Mouse (Mus musculus) liver, embryonic 11.5 days (tissue): ENCODE results near the gene Ppp2ca. TPM values are rescaled to one million over a fixed set of nuclear protein-coding genes. Genes with fewer than 3 reads are reported as not detected.
"Not testable (repeated sequence)": the region's sequence is repeated elsewhere in the genome, so short reads cannot be mapped to it uniquely, and the experiment has no call there.

Experiments
- ATAC-seq: fragments of 200-750 bp; cut with Nextera tagmentation; replicated peaks from 2 replicates; pipeline ENCODE4 v1.8.0; 2017; ENCODE audit warnings: moderate number of reproducible peaks, mild to moderate bottlenecking, moderate TSS enrichment, moderate library complexity; ENCODE audit not compliant: low FRiP score
- DNase-seq: peaks from one replicate; pipeline ENCODE4 v3.0.0-alpha.2; 2017; ENCODE audit warnings: low spot score
- H3K27ac ChIP-seq: fragments of 300-500 bp; sonication (generic); 2 replicates; pipeline ENCODE4 v1.5.1; 2014; ENCODE audit warnings: mild to moderate bottlenecking, low read depth, low read length, control low read depth
- H3K27me3 ChIP-seq: fragments of 300-500 bp; sonication (generic); replicated peaks from 2 replicates; pipeline ENCODE4 v1.6.1; 2014; ENCODE audit warnings: low read length, mixed read lengths; ENCODE audit not compliant: control insufficient read depth, insufficient read depth
- H3K36me3 ChIP-seq: fragments of 300-500 bp; sonication (generic); 2 replicates; pipeline ENCODE4 v1.6.1; 2014; ENCODE audit warnings: mild to moderate bottlenecking, low read length, moderate library complexity, mixed read lengths; ENCODE audit not compliant: control insufficient read depth, insufficient read depth
- H3K4me1 ChIP-seq: fragments of 300-500 bp; sonication (generic); replicated peaks from 2 replicates; pipeline ENCODE4 v1.6.1; 2014; ENCODE audit warnings: low read length, mixed read lengths; ENCODE audit not compliant: control insufficient read depth, insufficient read depth
- H3K4me2 ChIP-seq: fragments of 300-500 bp; sonication (generic); 2 replicates; pipeline ENCODE4 v1.6.1; 2014; ENCODE audit warnings: mild to moderate bottlenecking, control low read depth, moderate library complexity
- H3K4me3 ChIP-seq: fragments of 300-500 bp; sonication (generic); 2 replicates; pipeline ENCODE4 v1.5.1; 2014; ENCODE audit warnings: low read depth, low read length, control low read depth
- H3K9ac ChIP-seq: fragments of 300-500 bp; sonication (generic); 2 replicates; pipeline ENCODE4 v1.6.1; 2014; ENCODE audit warnings: low read depth, low read length, control low read depth
- H3K9me3 ChIP-seq: fragments of 300-500 bp; sonication (generic); 2 replicates; pipeline ENCODE4 v1.6.1; 2016; ENCODE audit warnings: low read length, inconsistent platforms, mixed read lengths; ENCODE audit not compliant: control insufficient read depth
- WGBS: fragments of 180-500 bp; shearing (Covaris S2); extraction: QIAGEN DNeasy Blood & Tissue Kit; methylation state at CpG from one replicate; pipeline ENCODE4 v1.1.7; 2014; 5-methylcytosine and 5-hydroxymethylcytosine counted together
- polyA plus RNA-seq: library from polyadenylated mRNA; unstranded; fragments of >200 nt; fragmentation: Nextera tagmentation; extraction: Ambion mirVana; gene quantifications from 2 replicates; pipeline ENCODE4 v1.2.1, GENCODE M21; 2014

The Ppp2ca gene
- polyA plus RNA-seq, 1 experiment from 2014 or later: 69.4 TPM

DNA sequence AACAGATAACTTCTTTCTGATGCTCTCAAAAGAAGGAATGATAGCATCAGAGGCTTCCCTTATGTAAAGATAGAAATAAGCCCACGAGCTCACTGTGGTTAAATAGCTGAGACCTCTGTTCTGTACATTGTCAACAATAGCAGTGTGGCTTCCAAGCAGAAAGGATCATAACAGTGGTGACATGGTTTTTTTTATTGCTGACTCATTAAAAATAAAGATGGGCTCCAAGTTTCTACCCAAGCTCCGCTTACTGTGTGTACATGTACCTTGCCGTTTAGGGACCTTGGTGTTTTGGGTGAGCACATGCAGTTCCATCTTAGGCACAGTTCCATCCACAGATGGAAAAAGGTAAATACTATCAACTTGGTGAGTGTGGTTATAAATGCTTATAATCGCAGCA is 4.5 kb downstream of the Ppp2ca start:
- Histone ChIP-seq H3K4me2 (no peak overlapping the region), H3K36me3 (no peaks in the 10 kb centered on the region), H3K4me1 (peaks cover 28% of the 10 kb centered on the region)

DNA sequence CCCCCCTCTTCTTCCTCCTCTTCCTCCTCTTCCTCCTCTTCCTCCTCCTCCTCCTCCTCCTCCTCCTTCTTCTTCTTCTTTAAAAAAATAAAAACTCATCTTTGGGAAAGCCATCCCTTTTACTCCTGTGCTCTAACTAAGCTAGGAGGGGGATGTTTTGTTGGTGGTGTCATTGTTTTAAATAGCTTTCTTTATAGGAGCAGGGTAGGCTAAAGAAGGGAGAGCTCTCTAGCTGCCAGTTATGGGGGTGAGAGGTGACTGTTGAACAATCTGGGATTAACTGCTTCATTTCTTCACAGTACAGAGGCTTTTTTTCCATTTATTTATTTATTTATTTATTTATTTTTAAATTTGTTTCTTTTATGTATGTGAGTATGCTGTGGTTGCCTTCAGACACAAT is 7.0 kb downstream of the Ppp2ca start:
- no peak overlapping the region for H3K9ac ChIP-seq
- peaks cover 21% of the 10 kb centered on the region for H3K4me1 ChIP-seq
- H3K27me3 ChIP-seq: no peaks in the 10 kb centered on the region
- DNase-seq: no peak
- no peaks in the 10 kb centered on the region for H3K36me3 ChIP-seq
- no peak overlapping the region for H3K4me3 ChIP-seq
- no peak overlapping the region for H3K4me2 ChIP-seq
- no peak overlapping the region for H3K27ac ChIP-seq
- ATAC-seq: no peak
- H3K9me3 ChIP-seq: no peaks in the 10 kb centered on the region

More for the DNA sequence above, 4.5 kb downstream of the Ppp2ca start:
- Histone ChIP-seq H3K27ac (no peak overlapping the region), H3K27me3 (no peaks in the 10 kb centered on the region), H3K4me3 (no peak overlapping the region), H3K9me3 (no peaks in the 10 kb centered on the region), H3K9ac (no peak overlapping the region)
- 79% methylated on average over 4 of the region's 4 CpGs for WGBS
- DNase-seq (no peak), ATAC-seq (no peak)

DNA sequence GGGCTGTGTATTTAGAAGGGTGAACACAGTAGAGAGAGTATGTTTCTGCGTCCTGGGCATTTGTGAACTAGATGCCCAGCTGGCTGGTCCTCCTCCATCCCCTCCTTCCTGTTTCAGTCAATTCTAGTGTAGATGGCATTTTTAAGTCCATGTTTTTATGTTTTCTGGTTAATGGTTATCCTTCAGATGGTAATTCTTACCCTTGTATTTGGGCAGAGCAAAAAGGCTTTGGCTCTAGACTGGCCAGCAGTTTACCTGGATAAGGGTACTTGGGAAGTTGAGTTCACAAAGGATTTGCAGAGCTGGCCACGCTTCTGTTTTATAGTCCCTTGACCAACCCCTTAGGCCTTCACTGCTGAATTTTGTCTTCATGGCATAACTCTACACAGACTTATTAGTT is 7.6 kb downstream of the Ppp2ca start:
- H3K9me3 ChIP-seq: no peaks in the 10 kb centered on the region
- H3K4me1 ChIP-seq: peaks cover 16% of the 10 kb centered on the region
- no peak overlapping the region for H3K9ac ChIP-seq
- no peak overlapping the region for H3K27ac ChIP-seq
- WGBS: 88% methylated on average over 2 of the region's 2 CpGs
- ATAC-seq (no peak), DNase-seq (no peak)
- no peaks in the 10 kb centered on the region for H3K36me3 ChIP-seq
- no peak overlapping the region for H3K4me2 ChIP-seq
- H3K27me3 ChIP-seq: no peaks in the 10 kb centered on the region
- H3K4me3 ChIP-seq: no peak overlapping the region

DNA sequence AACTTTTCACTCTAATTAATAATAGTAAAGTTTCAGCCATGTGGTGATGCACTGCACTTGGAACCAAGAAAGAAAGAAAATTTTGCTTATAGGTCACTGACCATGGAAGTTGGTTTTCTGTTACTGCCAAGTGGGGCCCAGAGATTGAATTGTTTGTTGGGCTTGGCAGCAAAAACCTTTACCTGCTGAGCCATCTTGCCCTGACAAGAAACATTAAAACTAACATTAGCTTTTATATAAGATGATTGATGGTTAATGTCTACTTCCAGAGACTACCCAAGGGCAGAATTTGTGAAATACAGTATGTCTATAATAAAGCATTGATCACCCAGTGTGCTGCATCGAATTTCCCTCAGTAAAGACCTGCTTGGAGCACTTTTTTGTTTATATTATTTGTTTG is 8.0 kb downstream of the Ppp2ca start:
- H3K9me3 ChIP-seq: no peaks in the 10 kb centered on the region
- H3K9ac ChIP-seq: no peak overlapping the region
- no peak overlapping the region for H3K27ac ChIP-seq
- DNase-seq (no peak), ATAC-seq (no peak)
- peaks cover 12% of the 10 kb centered on the region for H3K4me1 ChIP-seq
- H3K4me2 ChIP-seq: no peak overlapping the region
- H3K36me3 ChIP-seq: no peaks in the 10 kb centered on the region
- 83% methylated on average over 1 of the region's 1 CpGs for WGBS
- H3K4me3 ChIP-seq: no peak overlapping the region
- no peaks in the 10 kb centered on the region for H3K27me3 ChIP-seq

DNA sequence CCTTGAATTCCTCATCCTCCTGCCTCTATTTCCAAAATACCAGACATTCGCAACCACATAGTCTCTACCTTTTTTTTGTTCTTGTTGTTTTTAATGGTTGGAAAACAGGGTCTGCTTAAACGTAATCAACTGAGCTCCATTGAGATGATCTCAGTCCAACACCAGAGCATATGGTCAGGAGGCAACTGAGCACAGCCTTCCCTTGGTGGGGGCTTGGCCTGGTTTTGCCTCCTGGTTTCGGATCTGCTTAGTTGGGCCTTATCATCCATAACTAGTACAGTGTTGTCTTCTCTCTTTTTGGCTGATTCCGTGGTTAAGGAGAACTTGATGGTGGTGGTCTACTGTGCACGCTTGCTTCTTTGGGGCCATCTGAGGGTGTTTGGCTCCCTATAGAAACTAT is 10.3 kb downstream of the Ppp2ca start:
- Histone ChIP-seq H3K4me3 (no peak overlapping the region), H3K27me3 (no peaks in the 10 kb centered on the region), H3K27ac (no peak overlapping the region), H3K9me3 (no peaks in the 10 kb centered on the region), H3K9ac (no peak overlapping the region), H3K4me2 (no peak overlapping the region), H3K4me1 (peaks cover 2% of the 10 kb centered on the region), H3K36me3 (peaks cover 2% of the 10 kb centered on the region; the same call in 1 of the 2 replicates)
- ATAC-seq (no peak), DNase-seq (no peak)
- 84% methylated on average over 5 of the region's 5 CpGs for WGBS

DNA sequence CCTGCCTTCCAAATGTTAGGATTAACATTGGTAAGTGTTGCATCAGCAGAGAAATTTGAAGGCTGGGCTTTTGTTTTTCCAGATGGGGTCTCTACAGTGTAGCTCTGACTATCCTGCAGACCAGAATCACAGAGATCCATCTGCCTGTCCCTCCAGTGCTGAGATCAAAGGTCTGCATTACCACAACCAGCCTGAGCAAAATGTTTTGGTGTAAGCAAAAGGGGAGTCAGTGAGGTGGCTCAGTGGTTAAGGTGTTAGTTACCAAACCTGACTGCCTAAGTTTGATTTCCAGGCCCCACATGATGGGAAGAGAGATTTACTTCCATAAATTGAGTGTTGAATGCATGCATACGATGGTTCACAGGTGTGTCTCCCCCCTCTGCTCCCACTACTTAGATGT is 10.9 kb downstream of the Ppp2ca start:
- Histone ChIP-seq H3K9ac (no peak overlapping the region), H3K27ac (no peak overlapping the region), H3K27me3 (no peaks in the 10 kb centered on the region), H3K4me3 (no peak overlapping the region), H3K36me3 (peaks cover 2% of the 10 kb centered on the region; the same call in 1 of the 2 replicates), H3K4me2 (no peak overlapping the region), H3K4me1 (peaks cover 2% of the 10 kb centered on the region), H3K9me3 (no peaks in the 10 kb centered on the region)
- DNase-seq (no peak), ATAC-seq (no peak)
- 85% methylated on average over 1 of the region's 1 CpGs for WGBS

DNA sequence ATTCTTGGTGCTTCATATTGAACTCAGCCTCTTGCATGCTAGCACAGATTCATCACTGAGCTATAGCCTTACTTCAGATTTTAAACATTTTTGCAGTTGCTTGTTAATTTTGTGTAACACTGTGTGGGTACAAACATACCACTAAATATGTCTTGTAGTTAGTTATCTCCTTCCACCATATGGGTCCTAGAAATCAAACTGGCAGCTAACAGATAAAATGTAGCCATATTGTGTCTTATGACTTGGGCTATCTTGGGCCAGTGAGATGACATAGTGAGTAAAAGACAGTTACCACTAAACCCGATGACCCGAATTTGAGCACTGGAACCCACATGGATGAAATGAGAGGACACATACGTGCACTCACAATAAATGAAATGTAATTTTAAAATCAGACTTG is 17.0 kb downstream of the Ppp2ca start:
- no peak overlapping the region for H3K4me3 ChIP-seq
- peaks cover 48% of the 10 kb centered on the region for H3K36me3 ChIP-seq
- no peak for DNase-seq
- 68% methylated on average over 3 of the region's 3 CpGs for WGBS
- H3K4me1 ChIP-seq: peaks cover 4% of the 10 kb centered on the region
- no peaks in the 10 kb centered on the region for H3K9me3 ChIP-seq
- ATAC-seq: peak; percentile 85
- no peak overlapping the region for H3K9ac ChIP-seq
- H3K27ac ChIP-seq: peak overlapping the region; percentile 39
- no peaks in the 10 kb centered on the region for H3K27me3 ChIP-seq
- peak overlapping the region; percentile 21; the same call in 1 of the 2 replicates for H3K4me2 ChIP-seq

DNA sequence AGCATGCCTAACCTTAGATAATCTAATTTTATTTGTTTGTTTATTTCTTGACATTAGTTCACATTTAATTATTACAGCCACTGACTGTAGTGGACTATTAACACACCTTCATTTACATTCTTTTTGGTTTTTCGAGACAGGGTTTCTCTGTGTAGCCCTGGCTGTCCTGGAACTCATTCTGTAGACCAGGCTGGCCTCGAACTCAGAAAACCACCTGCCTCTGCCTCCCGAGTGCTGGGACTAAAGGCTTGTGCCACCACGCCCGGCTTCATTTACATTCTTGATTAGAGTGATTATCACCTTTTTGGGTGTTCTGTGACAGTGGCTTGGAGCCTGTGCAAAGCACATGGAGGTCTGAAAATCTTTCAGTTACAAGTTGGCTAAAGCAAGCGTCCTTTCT is 17.6 kb downstream of the Ppp2ca start:
- H3K9ac ChIP-seq, ATAC-seq, H3K4me3 ChIP-seq, H3K27me3 ChIP-seq, H3K4me2 ChIP-seq, H3K9me3 ChIP-seq, DNase-seq, H3K4me1 ChIP-seq: not testable (repeated sequence)
- Histone ChIP-seq H3K36me3 (peaks cover 52% of the 10 kb centered on the region), H3K27ac (peak overlapping the region; percentile 39)
- WGBS: 77% methylated on average over 6 of the region's 6 CpGs

DNA sequence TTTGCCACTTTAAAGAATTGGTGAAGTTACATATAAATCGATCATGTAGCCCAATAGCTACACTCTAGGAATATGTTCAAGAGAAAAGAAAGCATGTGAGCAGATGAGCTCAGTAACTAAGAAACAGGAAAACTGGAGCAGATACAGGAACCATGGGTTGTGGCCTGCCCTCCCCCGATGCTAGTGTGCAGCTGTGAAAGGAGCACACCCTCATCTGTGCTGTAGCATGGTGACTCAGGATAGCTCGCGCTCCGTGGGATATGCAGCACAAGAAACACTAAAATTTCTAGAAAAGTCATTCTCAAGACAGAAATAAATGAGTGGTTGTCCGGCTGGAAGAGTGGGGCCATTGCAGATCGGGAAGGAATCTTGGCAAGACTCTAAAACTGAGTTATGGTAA is 18.7 kb downstream of the Ppp2ca start:
- WGBS: 91% methylated on average over 7 of the region's 7 CpGs
- no peak for ATAC-seq
- Histone ChIP-seq H3K4me1 (peaks cover 4% of the 10 kb centered on the region; the same call in 1 of the 2 replicates), H3K9ac (no peak overlapping the region), H3K4me3 (no peak overlapping the region), H3K27me3 (no peaks in the 10 kb centered on the region), H3K27ac (no peak overlapping the region), H3K9me3 (no peaks in the 10 kb centered on the region), H3K36me3 (peaks cover 61% of the 10 kb centered on the region), H3K4me2 (no peak overlapping the region)
- DNase-seq: no peak
